Mouse (Mus musculus): ENCODE results near the gene Fgfr2. TPM values are rescaled to one million over a fixed set of nuclear protein-coding genes. Genes with fewer than 3 reads are reported as not detected.

The Fgfr2 gene
- polyA plus RNA-seq, 1 experiment, result 3.0 TPM

DNA sequence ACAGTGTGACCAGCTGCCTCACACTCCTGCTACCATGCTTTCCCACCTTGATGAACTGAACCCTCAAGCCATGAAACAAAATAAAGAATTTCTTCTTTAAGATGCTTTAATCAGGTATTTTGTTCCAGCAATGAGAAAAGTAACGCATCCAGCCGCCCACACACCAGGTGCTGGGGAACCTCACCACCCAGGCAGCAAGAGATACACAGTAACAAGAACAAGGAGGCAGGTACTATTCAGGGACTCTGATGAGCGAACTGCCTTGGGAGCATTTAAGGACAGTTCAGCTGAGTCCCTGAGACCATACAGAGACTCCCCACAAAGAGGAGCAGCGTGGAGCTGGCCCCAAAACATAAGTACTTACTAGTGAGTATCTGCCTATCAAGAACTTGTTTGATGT, 1016.3 kb downstream of the Fgfr2 start:
- no peak overlapping the region for H3K4me3 ChIP-seq (ENCODE audit: control insufficient read depth, low read depth, low read length)
- H3K27me3 ChIP-seq (ENCODE audit: control insufficient read depth, insufficient read depth, low read length), result no peaks in the 10 kb centered on the region
- TF ChIP-seq CTCF (IDR thresholded peaks at IDR 0.05; ENCODE audit: control insufficient read depth, insufficient read depth, insufficient replicate concordance, low read depth, low read length) (no peak), POLR2A (IDR thresholded peaks at IDR 0.05; ENCODE audit: control insufficient read depth, low read depth, low read length) (no peak)
- no peak overlapping the region for H3K27ac ChIP-seq (ENCODE audit: control insufficient read depth, insufficient read depth, low read depth, low read length)
- H3K36me3 ChIP-seq (ENCODE audit: control insufficient read depth, insufficient read depth, low read length), result no peaks in the 10 kb centered on the region
- H3K4me1 ChIP-seq (ENCODE audit: control insufficient read depth, insufficient read depth, low read length), result no peaks in the 10 kb centered on the region

DNA sequence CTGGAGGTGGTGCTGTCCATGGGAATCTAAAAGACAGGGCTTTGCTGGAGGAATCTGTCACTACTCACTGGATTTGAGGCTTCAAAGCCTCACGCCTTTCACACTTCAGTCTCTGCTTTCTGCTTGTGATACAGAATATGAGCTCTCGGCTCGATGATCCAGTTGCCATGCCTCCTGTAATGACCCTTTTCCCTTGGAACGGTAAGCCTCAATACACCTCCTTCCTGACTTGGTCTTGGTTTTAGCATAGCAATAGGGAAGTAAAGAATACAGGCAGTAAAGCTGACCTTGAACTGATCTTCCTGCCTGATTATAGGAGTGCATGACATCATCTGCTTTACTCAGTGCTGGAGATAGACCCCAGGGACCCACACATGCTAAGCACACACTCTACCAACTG, 1017.8 kb downstream of the Fgfr2 start:
- H3K27ac ChIP-seq (ENCODE audit: control insufficient read depth, insufficient read depth, low read depth, low read length), result no peak overlapping the region
- TF ChIP-seq POLR2A (IDR thresholded peaks at IDR 0.05; ENCODE audit: control insufficient read depth, low read depth, low read length) (no peak), CTCF (IDR thresholded peaks at IDR 0.05; ENCODE audit: control insufficient read depth, insufficient read depth, insufficient replicate concordance, low read depth, low read length) (no peak)
- no peaks in the 10 kb centered on the region for H3K4me1 ChIP-seq (ENCODE audit: control insufficient read depth, insufficient read depth, low read length)
- H3K36me3 ChIP-seq (ENCODE audit: control insufficient read depth, insufficient read depth, low read length), result no peaks in the 10 kb centered on the region
- H3K4me3 ChIP-seq (ENCODE audit: control insufficient read depth, low read depth, low read length), result no peak overlapping the region
- H3K27me3 ChIP-seq (ENCODE audit: control insufficient read depth, insufficient read depth, low read length), result no peaks in the 10 kb centered on the region

DNA sequence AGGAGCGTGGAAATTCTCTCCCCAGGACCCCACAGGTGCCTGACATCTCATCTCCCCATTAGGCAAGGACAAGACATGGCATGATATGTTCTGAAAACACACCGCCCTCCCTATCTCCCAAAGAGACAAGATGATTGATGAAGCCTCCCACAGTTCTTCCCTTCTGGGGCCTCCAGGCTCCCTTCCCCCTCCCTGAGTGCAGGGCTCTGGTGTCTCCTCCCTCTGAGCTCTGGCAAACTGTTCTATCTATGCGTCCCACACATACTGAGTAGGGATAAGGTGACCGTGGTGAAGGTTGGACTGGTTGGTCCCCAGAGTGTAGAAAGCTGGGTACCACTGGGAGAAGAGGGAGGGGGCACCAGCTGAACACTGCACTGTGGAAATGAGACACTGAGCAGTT, 1024.7 kb downstream of the Fgfr2 start:
- H3K27ac ChIP-seq (ENCODE audit: control insufficient read depth, insufficient read depth, low read depth, low read length), result no peak overlapping the region
- no peaks in the 10 kb centered on the region for H3K36me3 ChIP-seq (ENCODE audit: control insufficient read depth, insufficient read depth, low read length)
- no peaks in the 10 kb centered on the region for H3K4me1 ChIP-seq (ENCODE audit: control insufficient read depth, insufficient read depth, low read length)
- H3K27me3 ChIP-seq (ENCODE audit: control insufficient read depth, insufficient read depth, low read length), result no peaks in the 10 kb centered on the region
- no peak for TF ChIP-seq POLR2A (IDR thresholded peaks at IDR 0.05; ENCODE audit: control insufficient read depth, low read depth, low read length)
- no peak for TF ChIP-seq CTCF (IDR thresholded peaks at IDR 0.05; ENCODE audit: control insufficient read depth, insufficient read depth, insufficient replicate concordance, low read depth, low read length)
- H3K4me3 ChIP-seq (ENCODE audit: control insufficient read depth, low read depth, low read length), result no peak overlapping the region

DNA sequence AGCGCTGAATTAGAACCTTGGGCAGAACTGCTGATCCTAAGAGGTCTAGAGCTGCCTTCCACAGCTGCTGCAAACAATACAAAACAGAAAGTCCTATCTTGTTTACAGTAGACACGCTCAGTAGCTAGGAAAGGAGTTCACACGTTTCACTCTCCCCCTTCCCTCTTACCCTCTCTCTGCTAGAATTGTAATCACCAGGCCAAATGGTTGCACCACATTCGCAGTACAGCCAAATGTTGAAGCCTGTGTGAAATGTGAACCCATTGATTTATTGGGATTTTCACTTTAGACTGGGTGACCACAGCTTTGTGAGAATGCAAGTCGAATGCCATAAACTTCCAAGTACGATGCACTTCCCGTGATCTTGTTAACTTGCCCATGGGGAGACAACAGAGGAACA, 1028.5 kb downstream of the Fgfr2 start:
- no peak overlapping the region for H3K27ac ChIP-seq (ENCODE audit: control insufficient read depth, insufficient read depth, low read depth, low read length)
- H3K27me3 ChIP-seq (ENCODE audit: control insufficient read depth, insufficient read depth, low read length), result no peaks in the 10 kb centered on the region
- no peak overlapping the region for H3K4me3 ChIP-seq (ENCODE audit: control insufficient read depth, low read depth, low read length)
- no peaks in the 10 kb centered on the region for H3K4me1 ChIP-seq (ENCODE audit: control insufficient read depth, insufficient read depth, low read length)
- no peaks in the 10 kb centered on the region for H3K36me3 ChIP-seq (ENCODE audit: control insufficient read depth, insufficient read depth, low read length)
- TF ChIP-seq POLR2A (IDR thresholded peaks at IDR 0.05; ENCODE audit: control insufficient read depth, low read depth, low read length), result no peak
- TF ChIP-seq CTCF (IDR thresholded peaks at IDR 0.05; ENCODE audit: control insufficient read depth, insufficient read depth, insufficient replicate concordance, low read depth, low read length), result no peak

DNA sequence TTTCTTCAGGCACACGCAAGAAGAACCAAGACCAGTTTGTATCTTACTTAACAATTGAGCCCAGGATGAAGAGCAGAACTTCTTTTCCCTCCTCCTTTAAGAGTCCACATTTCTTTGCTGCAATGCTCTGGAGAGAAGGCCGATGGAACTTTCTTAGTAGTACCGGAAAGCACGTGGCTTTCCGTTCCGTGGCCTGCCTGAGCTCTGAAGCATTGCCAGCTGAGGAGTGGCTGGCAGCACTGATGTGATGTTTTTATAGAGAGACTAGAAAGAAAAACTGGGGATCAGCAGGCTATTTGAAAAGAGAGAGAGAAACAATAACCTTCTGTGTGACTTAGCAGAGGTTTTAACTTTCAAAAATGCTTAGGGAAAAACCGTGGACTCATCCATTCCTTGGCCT, 1031.6 kb downstream of the Fgfr2 start:
- Histone ChIP-seq H3K4me3 (ENCODE audit: control insufficient read depth, low read depth, low read length) (no peak overlapping the region), H3K4me1 (ENCODE audit: control insufficient read depth, insufficient read depth, low read length) (no peaks in the 10 kb centered on the region), H3K27me3 (ENCODE audit: control insufficient read depth, insufficient read depth, low read length) (no peaks in the 10 kb centered on the region), H3K27ac (ENCODE audit: control insufficient read depth, insufficient read depth, low read depth, low read length) (no peak overlapping the region), H3K36me3 (ENCODE audit: control insufficient read depth, insufficient read depth, low read length) (no peaks in the 10 kb centered on the region)
- TF ChIP-seq CTCF (IDR thresholded peaks at IDR 0.05; ENCODE audit: control insufficient read depth, insufficient read depth, insufficient replicate concordance, low read depth, low read length) (no peak), POLR2A (IDR thresholded peaks at IDR 0.05; ENCODE audit: control insufficient read depth, low read depth, low read length) (no peak)

DNA sequence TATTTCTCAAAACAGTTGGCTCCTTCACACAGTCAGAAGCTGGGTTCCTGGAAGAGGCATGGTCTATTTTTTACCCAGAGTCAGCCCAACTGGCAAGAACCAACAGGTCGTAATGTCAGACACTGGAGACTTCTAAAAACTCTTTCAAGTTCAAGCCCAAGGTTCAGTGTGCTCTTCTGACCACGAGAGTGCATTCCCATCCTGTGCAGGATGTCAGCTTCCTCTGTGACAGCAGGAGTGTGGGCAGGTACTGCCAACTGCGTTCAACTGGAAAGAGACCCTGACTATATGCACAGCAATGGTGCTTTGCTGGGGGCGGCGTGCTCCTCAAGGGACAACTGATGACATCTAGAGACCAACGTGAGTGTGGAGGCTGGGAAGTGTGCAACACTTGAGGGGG, 1034.5 kb downstream of the Fgfr2 start:
- no peaks in the 10 kb centered on the region for H3K27me3 ChIP-seq (ENCODE audit: control insufficient read depth, insufficient read depth, low read length)
- H3K36me3 ChIP-seq (ENCODE audit: control insufficient read depth, insufficient read depth, low read length), result no peaks in the 10 kb centered on the region
- no peaks in the 10 kb centered on the region for H3K4me1 ChIP-seq (ENCODE audit: control insufficient read depth, insufficient read depth, low read length)
- no peak overlapping the region for H3K4me3 ChIP-seq (ENCODE audit: control insufficient read depth, low read depth, low read length)
- TF ChIP-seq CTCF (IDR thresholded peaks at IDR 0.05; ENCODE audit: control insufficient read depth, insufficient read depth, insufficient replicate concordance, low read depth, low read length) (no peak), POLR2A (IDR thresholded peaks at IDR 0.05; ENCODE audit: control insufficient read depth, low read depth, low read length) (no peak)
- H3K27ac ChIP-seq (ENCODE audit: control insufficient read depth, insufficient read depth, low read depth, low read length), result no peak overlapping the region

DNA sequence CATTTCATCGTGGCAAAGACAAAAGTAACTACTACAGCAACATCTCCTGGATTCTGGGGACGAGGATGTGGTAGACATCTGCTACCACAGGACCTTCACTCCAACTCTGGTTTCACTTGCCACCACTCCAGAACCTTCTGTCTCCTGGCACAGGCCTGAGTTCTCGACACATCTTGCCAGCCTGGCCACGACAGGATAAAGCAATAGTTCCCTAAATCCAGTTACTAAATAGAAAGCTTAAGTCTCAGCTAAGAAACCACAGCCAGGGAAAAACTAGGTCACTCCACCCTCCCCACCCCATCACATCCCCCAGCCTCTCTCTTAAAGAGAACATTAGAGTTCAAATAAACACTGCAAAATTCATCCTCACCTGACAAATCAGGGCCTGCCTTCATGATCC, 1035.0 kb downstream of the Fgfr2 start:
- H3K27me3 ChIP-seq (ENCODE audit: control insufficient read depth, insufficient read depth, low read length), result no peaks in the 10 kb centered on the region

DNA sequence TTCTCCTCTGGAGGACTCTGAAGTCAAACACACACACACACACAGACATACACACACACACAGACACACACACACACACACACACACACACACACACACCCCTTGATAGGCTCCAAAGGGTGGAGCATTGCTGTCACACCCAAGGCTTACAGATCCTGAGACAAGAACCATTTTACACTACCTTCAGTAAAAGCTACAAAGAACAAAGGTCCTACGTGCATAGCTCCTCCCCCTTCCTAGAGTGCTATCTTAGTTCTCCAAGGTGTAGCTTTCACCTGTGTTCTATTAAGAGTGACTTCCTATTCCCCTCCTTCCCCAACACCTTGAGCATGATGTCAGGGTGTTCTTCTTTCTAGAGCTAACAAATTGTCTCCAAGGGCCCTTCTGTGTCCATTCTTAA, 1047.3 kb downstream of the Fgfr2 start:
- Histone ChIP-seq H3K27ac (ENCODE audit: control insufficient read depth, insufficient read depth, low read depth, low read length) (no peak overlapping the region), H3K27me3 (ENCODE audit: control insufficient read depth, insufficient read depth, low read length) (no peaks in the 10 kb centered on the region), H3K36me3 (ENCODE audit: control insufficient read depth, insufficient read depth, low read length) (no peaks in the 10 kb centered on the region), H3K4me1 (ENCODE audit: control insufficient read depth, insufficient read depth, low read length) (no peaks in the 10 kb centered on the region), H3K4me3 (ENCODE audit: control insufficient read depth, low read depth, low read length) (no peak overlapping the region)
- TF ChIP-seq CTCF (IDR thresholded peaks at IDR 0.05; ENCODE audit: control insufficient read depth, insufficient read depth, insufficient replicate concordance, low read depth, low read length), result no peak
- TF ChIP-seq POLR2A (IDR thresholded peaks at IDR 0.05; ENCODE audit: control insufficient read depth, low read depth, low read length), result no peak

More for the DNA sequence above, 1035.0 kb downstream of the Fgfr2 start:
- no peak overlapping the region for H3K27ac ChIP-seq (ENCODE audit: control insufficient read depth, insufficient read depth, low read depth, low read length)
- H3K4me3 ChIP-seq (ENCODE audit: control insufficient read depth, low read depth, low read length), result no peak overlapping the region
- no peaks in the 10 kb centered on the region for H3K36me3 ChIP-seq (ENCODE audit: control insufficient read depth, insufficient read depth, low read length)
- H3K4me1 ChIP-seq (ENCODE audit: control insufficient read depth, insufficient read depth, low read length), result no peaks in the 10 kb centered on the region
- TF ChIP-seq POLR2A (IDR thresholded peaks at IDR 0.05; ENCODE audit: control insufficient read depth, low read depth, low read length) (no peak), CTCF (IDR thresholded peaks at IDR 0.05; ENCODE audit: control insufficient read depth, insufficient read depth, insufficient replicate concordance, low read depth, low read length) (no peak)
